Mouse (Mus musculus): ENCODE results near the gene Tatdn2.
A peak's percentile ranks its signal among the peaks of the same experiment; 100 is the strongest.
"Not testable (repeated sequence)": the region's sequence is repeated elsewhere in the genome, so short reads cannot be mapped to it uniquely, and the experiment has no call there.

Gene Tatdn2

DNA sequence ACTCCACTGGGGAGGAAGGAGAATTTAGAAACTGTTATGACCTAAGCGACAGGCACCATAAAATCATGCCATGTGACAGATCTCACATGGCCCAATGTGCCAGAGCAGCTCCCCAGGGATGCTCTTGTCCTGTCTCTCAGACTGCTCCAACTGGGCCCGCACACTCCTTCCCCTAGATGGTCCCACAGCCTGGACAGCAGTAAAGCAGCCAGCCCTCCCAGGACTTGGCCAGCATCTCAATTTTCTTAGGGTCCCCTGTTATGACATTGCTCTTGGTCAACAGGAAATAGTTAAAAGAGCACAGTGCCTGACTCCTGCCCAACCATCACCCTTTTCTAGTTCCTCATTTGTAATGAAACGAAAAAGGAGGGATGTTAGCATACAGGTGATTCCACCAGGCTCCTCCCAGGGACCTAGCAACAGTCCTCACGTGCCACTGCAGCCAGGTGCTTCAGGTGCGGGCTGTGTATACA lies 4.2 kb upstream of the Tatdn2 start:
- Histone ChIP-seq H3K27me3 (ENCODE audit: insufficient read depth, low read length) (no peaks in the 10 kb centered on the region), H3K36me3 (ENCODE audit: insufficient read depth, low read length) (peaks cover 43% of the 10 kb centered on the region), H3K4me1 (replicated peaks; ENCODE audit: low read depth, low read length) (peaks cover 63% of the 10 kb centered on the region), H3K4me3 (replicated peaks; ENCODE audit: low read length) (no peak overlapping the region), H3K9me3 (ENCODE audit: low read length) (no peaks in the 10 kb centered on the region)
- no peak for TF ChIP-seq POU5F1 (IDR thresholded peaks at IDR 0.05; ENCODE audit: borderline replicate concordance, low read length)

- no peaks in the 10 kb centered on the region for H3K9me3 ChIP-seq (ENCODE audit: low read length)
- peaks cover 43% of the 10 kb centered on the region for H3K36me3 ChIP-seq (ENCODE audit: insufficient read depth, low read length)
- peaks cover 63% of the 10 kb centered on the region for H3K4me1 ChIP-seq (replicated peaks; ENCODE audit: low read depth, low read length)
- H3K4me3 ChIP-seq (replicated peaks; ENCODE audit: low read length): no peak overlapping the region
- H3K27me3 ChIP-seq (ENCODE audit: insufficient read depth, low read length): no peaks in the 10 kb centered on the region
- no peak for TF ChIP-seq NANOG (IDR thresholded peaks at IDR 0.05; ENCODE audit: borderline replicate concordance, low read length)
- no peak for TF ChIP-seq POU5F1 (IDR thresholded peaks at IDR 0.05; ENCODE audit: borderline replicate concordance, low read length)
- TF ChIP-seq CTCF (conservative IDR thresholded peaks at IDR 0.05; ENCODE audit: low read length): no peak
Measured at GRCm38 (mm10) chr6:113693377-113693776, 3.5 kb upstream of the Tatdn2 start.

- peaks cover 61% of the 10 kb centered on the region for H3K36me3 ChIP-seq (ENCODE audit: insufficient read depth, low read length)
- TF ChIP-seq CTCF (conservative IDR thresholded peaks at IDR 0.05; ENCODE audit: low read length): no peak
- no peak for TF ChIP-seq POU5F1 (IDR thresholded peaks at IDR 0.05; ENCODE audit: borderline replicate concordance, low read length)
- TF ChIP-seq NANOG (IDR thresholded peaks at IDR 0.05; ENCODE audit: borderline replicate concordance, low read length): no peak
- H3K27me3 ChIP-seq (ENCODE audit: insufficient read depth, low read length): no peaks in the 10 kb centered on the region
- H3K4me1 ChIP-seq (replicated peaks; ENCODE audit: low read depth, low read length): peaks cover 64% of the 10 kb centered on the region
- H3K9me3 ChIP-seq (ENCODE audit: low read length): no peaks in the 10 kb centered on the region
- 0 out of 2 replicates have a peak overlapping the region, but pooled peaks have one; percentile 95 for H3K4me3 ChIP-seq (replicated peaks; ENCODE audit: low read length)
Measured at GRCm38 (mm10) chr6:113695203-113695602, 1.6 kb upstream of the Tatdn2 start.

- no peaks in the 10 kb centered on the region for H3K9me3 ChIP-seq (ENCODE audit: low read length)
- TF ChIP-seq NANOG (IDR thresholded peaks at IDR 0.05; ENCODE audit: borderline replicate concordance, low read length) (no peak), POU5F1 (IDR thresholded peaks at IDR 0.05; ENCODE audit: borderline replicate concordance, low read length) (no peak), CTCF (conservative IDR thresholded peaks at IDR 0.05; ENCODE audit: low read length) (no peak)
Measured at GRCm38 (mm10) chr6:113695766-113696355, 989 bp upstream of the Tatdn2 start.

GRCm38 (mm10) chr6:113697222-113698205 lies 664 bp downstream of the Tatdn2 start:
- Histone ChIP-seq H3K27me3 (ENCODE audit: insufficient read depth, low read length) (no peaks in the 10 kb centered on the region), H3K4me3 (replicated peaks; ENCODE audit: low read length) (peak overlapping the region; percentile 95), H3K9me3 (ENCODE audit: low read length) (no peaks in the 10 kb centered on the region), H3K36me3 (ENCODE audit: insufficient read depth, low read length) (peaks cover 70% of the 10 kb centered on the region), H3K4me1 (replicated peaks; ENCODE audit: low read depth, low read length) (peaks cover 63% of the 10 kb centered on the region)
- TF ChIP-seq POU5F1 (IDR thresholded peaks at IDR 0.05; ENCODE audit: borderline replicate concordance, low read length): no peak
- no peak for TF ChIP-seq CTCF (conservative IDR thresholded peaks at IDR 0.05; ENCODE audit: low read length)
- no peak for TF ChIP-seq NANOG (IDR thresholded peaks at IDR 0.05; ENCODE audit: borderline replicate concordance, low read length)

More at GRCm38 (mm10) chr6:113695766-113696355, 989 bp upstream of the Tatdn2 start:
- H3K4me3 ChIP-seq (replicated peaks; ENCODE audit: low read length): peak overlapping the region; percentile 95
- H3K36me3 ChIP-seq (ENCODE audit: insufficient read depth, low read length): peaks cover 65% of the 10 kb centered on the region
- H3K27me3 ChIP-seq (ENCODE audit: insufficient read depth, low read length): no peaks in the 10 kb centered on the region
- peaks cover 64% of the 10 kb centered on the region for H3K4me1 ChIP-seq (replicated peaks; ENCODE audit: low read depth, low read length)

- TF ChIP-seq POU5F1 (IDR thresholded peaks at IDR 0.05; ENCODE audit: borderline replicate concordance, low read length): no peak
- no peaks in the 10 kb centered on the region for H3K27me3 ChIP-seq (ENCODE audit: insufficient read depth, low read length)
- H3K4me3 ChIP-seq (replicated peaks; ENCODE audit: low read length): no peak overlapping the region
- peaks cover 99% of the 10 kb centered on the region for H3K36me3 ChIP-seq (ENCODE audit: insufficient read depth, low read length)
- peaks cover 25% of the 10 kb centered on the region for H3K4me1 ChIP-seq (replicated peaks; ENCODE audit: low read depth, low read length)
- H3K9me3 ChIP-seq (ENCODE audit: low read length): no peaks in the 10 kb centered on the region
Measured at GRCm38 (mm10) chr6:113712718-113713117, 15.9 kb downstream of the Tatdn2 start.

GRCm38 (mm10) chr6:113713389-113713788 lies 16.5 kb downstream of the Tatdn2 start:
- Histone ChIP-seq H3K4me1 (replicated peaks; ENCODE audit: low read depth, low read length) (peaks cover 30% of the 10 kb centered on the region), H3K36me3 (ENCODE audit: insufficient read depth, low read length) (peaks cover 99% of the 10 kb centered on the region)
- H3K27me3 ChIP-seq (ENCODE audit: insufficient read depth, low read length); H3K4me3 ChIP-seq (replicated peaks; ENCODE audit: low read length); H3K9me3 ChIP-seq (ENCODE audit: low read length): not testable (repeated sequence)

- no peaks in the 10 kb centered on the region for H3K27me3 ChIP-seq (ENCODE audit: insufficient read depth, low read length)
- TF ChIP-seq CTCF (conservative IDR thresholded peaks at IDR 0.05; ENCODE audit: low read length) (no peak), NANOG (IDR thresholded peaks at IDR 0.05; ENCODE audit: borderline replicate concordance, low read length) (no peak), POU5F1 (IDR thresholded peaks at IDR 0.05; ENCODE audit: borderline replicate concordance, low read length) (no peak)
- H3K4me3 ChIP-seq (replicated peaks; ENCODE audit: low read length): no peak overlapping the region
- no peaks in the 10 kb centered on the region for H3K9me3 ChIP-seq (ENCODE audit: low read length)
- H3K36me3 ChIP-seq (ENCODE audit: insufficient read depth, low read length): peaks cover 99% of the 10 kb centered on the region
- H3K4me1 ChIP-seq (replicated peaks; ENCODE audit: low read depth, low read length): peaks cover 32% of the 10 kb centered on the region
Measured at GRCm38 (mm10) chr6:113714276-113714675, 17.4 kb downstream of the Tatdn2 start.
